Mouse (Mus musculus) CH12.LX (cell line): ENCODE results near the gene Odf2l. TPM values are rescaled to one million over a fixed set of nuclear protein-coding genes. Genes with fewer than 3 reads are reported as not detected.

ENCODE experiments used
- DNase-seq: peaks from one replicate; pipeline ENCODE4 v3.0.0-alpha.2; 2013; ENCODE audit errors: extremely low read depth
- H3K27ac ChIP-seq: 2 replicates; pipeline ENCODE4 v1.5.1; 2012; ENCODE audit warnings: low read depth, mild to moderate bottlenecking, control low read depth, moderate library complexity; ENCODE audit not compliant: insufficient read depth
- H3K27me3 ChIP-seq: replicated peaks from 2 replicates; pipeline ENCODE3; 2012; ENCODE audit warnings: inconsistent platforms
- H3K36me3 ChIP-seq, 2 experiments: replicated peaks in 1 of 2; 2 replicates each; pipeline versions ENCODE3 to v1.6.1; 2012; ENCODE audit warnings: inconsistent platforms in 1 of 2, low read length in 1 of 2, mild to moderate bottlenecking in 1 of 2, mixed read lengths in 1 of 2, moderate library complexity in 1 of 2; ENCODE audit not compliant: control insufficient read depth in 1 of 2, insufficient read depth in 1 of 2
- H3K4me1 ChIP-seq, 2 experiments: 2 replicates each; pipeline ENCODE4 v1.6.1; 2012; ENCODE audit warnings: inconsistent platforms in 1 of 2, moderate library complexity in 1 of 2; ENCODE audit not compliant: insufficient read depth in 2 of 2, control insufficient read depth in 1 of 2
- H3K4me2 ChIP-seq: 2 replicates; pipeline ENCODE4 v1.6.1; 2012; ENCODE audit warnings: low read depth, mild to moderate bottlenecking, control low read depth; ENCODE audit not compliant: poor library complexity, insufficient read depth, severe bottlenecking
- H3K4me3 ChIP-seq, 3 experiments: fragments of 150-350 bp in 1 of 3; sonication (generic) in 1 of 3; replicated peaks in 1 of 3; 2 replicates each; pipeline versions ENCODE3 to v1.5.1; 2011 to 2012; ENCODE audit warnings: low read depth in 2 of 3, low read length in 2 of 3, mild to moderate bottlenecking in 2 of 3, moderate library complexity in 2 of 3, control low read depth in 1 of 3, improper control_type of control experiment in 1 of 3, inconsistent platforms in 1 of 3, mixed read lengths in 1 of 3; ENCODE audit not compliant: poor library complexity in 1 of 3
- H3K79me2 ChIP-seq: replicated peaks from 2 replicates; pipeline ENCODE4 v1.6.1; 2012; ENCODE audit warnings: mild to moderate bottlenecking, moderate library complexity; ENCODE audit not compliant: control insufficient read depth, poor library complexity, insufficient read depth, severe bottlenecking; ENCODE audit errors: extremely low read depth
- H3K9ac ChIP-seq: 2 replicates; pipeline ENCODE4 v1.6.1; 2012; ENCODE audit warnings: low read depth, mild to moderate bottlenecking, control low read depth, moderate library complexity; ENCODE audit not compliant: insufficient read depth
- H3K9me3 ChIP-seq: replicated peaks from 2 replicates; pipeline ENCODE3; 2012; ENCODE audit warnings: low read length, inconsistent platforms, mixed read lengths
- BHLHE40 ChIP-seq: IDR thresholded peaks from 2 replicates; pipeline ENCODE4 v1.6.1; 2011; ENCODE audit warnings: mild to moderate bottlenecking, low read depth, low read length, improper control_type of control experiment
- CHD2 ChIP-seq: IDR thresholded peaks from 2 replicates; pipeline ENCODE4 v1.6.1; 2011; ENCODE audit warnings: low read length, improper control_type of control experiment
- CTCF ChIP-seq, 2 experiments: IDR thresholded peaks in 1 of 2; conservative IDR thresholded peaks in 1 of 2; 2 replicates each; pipeline ENCODE4 v1.5.1; 2011 to 2012; ENCODE audit warnings: low read depth in 2 of 2, low read length in 2 of 2, improper control_type of control experiment in 1 of 2, inconsistent platforms in 1 of 2, mild to moderate bottlenecking in 1 of 2, moderate library complexity in 1 of 2
- ELF1 ChIP-seq: IDR thresholded peaks from 2 replicates; pipeline ENCODE4 v1.6.1; 2014; ENCODE audit warnings: low read depth, mild to moderate bottlenecking, inconsistent platforms, low read length, improper control_type of control experiment
- EP300 ChIP-seq: IDR thresholded peaks from 2 replicates; pipeline ENCODE4 v1.6.1; 2011; ENCODE audit warnings: low read length, improper control_type of control experiment
- HCFC1 ChIP-seq: IDR thresholded peaks from 2 replicates; pipeline ENCODE4 v1.6.1; 2012; ENCODE audit warnings: low read depth, mild to moderate bottlenecking, inconsistent platforms, low read length, improper control_type of control experiment
- IRF4 ChIP-seq: IDR thresholded peaks from 2 replicates; pipeline ENCODE4 v1.6.1; 2014; ENCODE audit warnings: low read depth, mild to moderate bottlenecking, inconsistent platforms, low read length, improper control_type of control experiment
- JUND ChIP-seq: conservative IDR thresholded peaks from 2 replicates; pipeline ENCODE4 v1.6.1; 2011; ENCODE audit warnings: low read depth, low read length, improper control_type of control experiment
- KAT2A ChIP-seq: IDR thresholded peaks from 2 replicates; pipeline ENCODE4 v1.6.1; 2012; ENCODE audit warnings: low read length, improper control_type of control experiment, inconsistent platforms; ENCODE audit not compliant: insufficient replicate concordance
- MAX ChIP-seq: IDR thresholded peaks from 2 replicates; pipeline ENCODE4 v1.6.1; 2011; ENCODE audit warnings: low read length, improper control_type of control experiment
- MAZ ChIP-seq: IDR thresholded peaks from 2 replicates; pipeline ENCODE4 v1.6.1; 2012; ENCODE audit warnings: low read depth, mild to moderate bottlenecking, inconsistent platforms, low read length, improper control_type of control experiment, moderate library complexity
- MEF2A ChIP-seq: IDR thresholded peaks from 2 replicates; pipeline ENCODE4 v1.6.1; 2014; ENCODE audit warnings: low read depth, mild to moderate bottlenecking, inconsistent platforms, low read length, improper control_type of control experiment, borderline replicate concordance
- MXI1 ChIP-seq: IDR thresholded peaks from 2 replicates; pipeline ENCODE4 v1.6.1; 2011; ENCODE audit warnings: mild to moderate bottlenecking, low read depth, low read length, improper control_type of control experiment
- MYC ChIP-seq: IDR thresholded peaks from 2 replicates; pipeline ENCODE4 v1.6.1; 2011; ENCODE audit warnings: low read depth, mild to moderate bottlenecking, improper control_type of control experiment, low read length
- NELFE ChIP-seq: IDR thresholded peaks from 2 replicates; pipeline ENCODE4 v1.6.1; 2011; ENCODE audit warnings: low read depth, low read length, improper control_type of control experiment
- NRF1 ChIP-seq: IDR thresholded peaks from 2 replicates; pipeline ENCODE4 v1.6.1; 2014; ENCODE audit warnings: low read depth, mild to moderate bottlenecking, inconsistent platforms, low read length, improper control_type of control experiment, moderate library complexity
- POLR2A ChIP-seq: IDR thresholded peaks from 2 replicates; pipeline ENCODE4 v1.6.1; 2011; ENCODE audit warnings: low read depth, mild to moderate bottlenecking, improper control_type of control experiment, low read length
- POLR2AphosphoS2 ChIP-seq: IDR thresholded peaks from 2 replicates; pipeline ENCODE4 v1.6.1; 2011; ENCODE audit warnings: low read depth, low read length, improper control_type of control experiment
- RCOR1 ChIP-seq: conservative IDR thresholded peaks from 2 replicates; pipeline ENCODE4 v1.6.1; 2012; ENCODE audit warnings: low read depth, mild to moderate bottlenecking, inconsistent platforms, low read length, improper control_type of control experiment
- SIN3A ChIP-seq: IDR thresholded peaks from 2 replicates; pipeline ENCODE4 v1.6.1; 2012; ENCODE audit warnings: low read length, improper control_type of control experiment, inconsistent platforms
- TBP ChIP-seq: conservative IDR thresholded peaks from 2 replicates; pipeline ENCODE4 v1.6.1; 2011; ENCODE audit warnings: low read depth, low read length, improper control_type of control experiment
- TCF12 ChIP-seq: IDR thresholded peaks from 2 replicates; pipeline ENCODE4 v1.6.1; 2014; ENCODE audit warnings: low read depth, mild to moderate bottlenecking, inconsistent platforms, low read length, improper control_type of control experiment
- UBTF ChIP-seq: IDR thresholded peaks from 2 replicates; pipeline ENCODE4 v1.6.1; 2012; ENCODE audit warnings: low read depth, mild to moderate bottlenecking, inconsistent platforms, low read length, improper control_type of control experiment, moderate library complexity
- USF1 ChIP-seq: IDR thresholded peaks from 2 replicates; pipeline ENCODE4 v1.6.1; 2014; ENCODE audit warnings: low read depth, mild to moderate bottlenecking, inconsistent platforms, low read length, improper control_type of control experiment
- ZC3H11A ChIP-seq: IDR thresholded peaks from 2 replicates; pipeline ENCODE4 v1.6.1; 2012; ENCODE audit warnings: low read depth, mild to moderate bottlenecking, inconsistent platforms, low read length, improper control_type of control experiment
- ZMIZ1 ChIP-seq: IDR thresholded peaks from 2 replicates; pipeline ENCODE4 v1.6.1; 2012; ENCODE audit warnings: low read depth, mild to moderate bottlenecking, inconsistent platforms, low read length, improper control_type of control experiment
- dilution Hi-C: fragments of 300-500 bp; cut with MboI; formaldehyde crosslinking; loops from 2 replicates; pipeline ENCODE4 v1.14.3; 2020; ENCODE audit warnings: low sequenced_read_pairs; ENCODE audit not compliant: extremely low pct_unique_long_range_greater_than_20kb, extremely low pct_ligation_motif_present
- in situ Hi-C: fragments of 300-500 bp; cut with MboI; formaldehyde crosslinking; loops from 3 replicates; pipeline ENCODE4 v1.14.3; 2019; ENCODE audit warnings: low sequenced_read_pairs, low pct_ligation_motif_present, low pct_unique_long_range_greater_than_20kb, mixed read lengths
- polyA plus RNA-seq: library from polyadenylated mRNA; unstranded; fragments of >175 nt; gene quantifications from 2 replicates; pipeline ENCODE4 v1.2.1, GENCODE M21; 2012; ENCODE audit warnings: low read depth; ENCODE audit not compliant: insufficient read length
- total RNA-seq, 2 experiments: library from RNA; depleted of rRNA; stranded (reverse); fragments of 300-350 nt in 1 of 2; fragments of >200 nt in 1 of 2; gene quantifications; 2 replicates each; pipeline ENCODE4 v1.2.3; 2012 to 2014

Odf2l gene
- total RNA-seq (2012; rRNA removed) (22.6 and 26.1 TPM in 2 replicates), total RNA-seq (2014; rRNA removed) (51.1 and 53.9 TPM in 2 replicates), polyA plus RNA-seq (37.8 and 39.1 TPM in 2 replicates)

GRCm38 (mm10) chr3:145118254-145119001 lies at the start of gene Odf2l:
Odf2l (plus strand) TSS chr3:145118588.
- no peaks in the 10 kb centered on the region for H3K9me3 ChIP-seq
- H3K36me3 ChIP-seq, result peaks cover 0 to 4% of the 10 kb centered on the region in 2 experiments
- in situ Hi-C loops (no loop called here), dilution Hi-C loops (no loop called here)
- DNase-seq, result peak; percentile 100
- H3K27ac ChIP-seq, result peak within 1 kb of the TSS; percentile 91
- H3K79me2 ChIP-seq, result 0 out of 2 replicates have a peak, but pooled peaks cover 8% of the 10 kb centered on the region
- peak within 1 kb of the TSS; percentile 70 to 74 (median 72) for H3K4me3 ChIP-seq
- H3K27me3 ChIP-seq, result no peaks in the 10 kb centered on the region
- peak within 1 kb of the TSS; percentile 92 for H3K9ac ChIP-seq
- peaks cover 9 to 28% of the 10 kb centered on the region in 2 experiments for H3K4me1 ChIP-seq
- H3K4me2 ChIP-seq, result peak within 1 kb of the TSS; percentile 77
- TF ChIP-seq NELFE (peak; percentile 97), ZC3H11A (no peak), TCF12 (peak; percentile 82), MYC (0 out of 2 replicates have a peak, but pooled peaks have one; percentile 64), BHLHE40 (peak; percentile 86), RCOR1 (peak; percentile 68; the same call in 1 of the 2 replicates), TBP (peak; percentile 97), IRF4 (peak; percentile 84), CHD2 (peak; percentile 46), MEF2A (peak; percentile 51; the same call in 1 of the 2 replicates), POLR2A (peak; percentile 87), EP300 (no peak), HCFC1 (peak; percentile 88), SIN3A (peak; percentile 92), ZMIZ1 (peak; percentile 81), ELF1 (peak; percentile 92), CTCF (conservative IDR thresholded peaks at IDR 0.05 in 1 of 2, IDR thresholded peaks at IDR 0.05 in 1 of 2; ENCODE audit: low read depth in 2 of 2, low read length in 2 of 2) (no peak), MAZ (peak; percentile 82; the same call in 1 of the 2 replicates), UBTF (no peak; the same call in 1 of the 2 replicates), JUND (no peak), MAX (0 out of 2 replicates have a peak, but pooled peaks have one; percentile 19), POLR2AphosphoS2 (peak; percentile 75; the same call in 1 of the 2 replicates), USF1 (peak; percentile 70), MXI1 (peak; percentile 81), KAT2A (peak; percentile 82), NRF1 (no peak; the same call in none of the 2 replicates)
